Mouse (Mus musculus) kidney, postnatal 36 days (tissue): ENCODE data around the gene Gm20388.
"Not testable (repeated sequence)": the region's sequence is repeated elsewhere in the genome, so short reads cannot be mapped to it uniquely, and the experiment has no call there.

Source experiments
- DNase-seq, 2 experiments: peaks; one replicate each; pipeline ENCODE4 v3.0.0; 2021 to 2022; ENCODE audit warnings: mixed read lengths in 2 of 2

The Gm20388 gene

GRCm38 (mm10) chr8:123805718-123806373, 3895.2 kb downstream of the Gm20388 start, which contains the start of gene Rab4a:
Gene Rab4a, plus strand, starts transcription at chr8:123805985.
- DNase-seq = peak; percentile 93 to 97

- DNase-seq = peak; percentile 29 to 36
These were observed 3895.8 kb downstream of the Gm20388 start for GRCm38 (mm10) chr8:123806374-123806935.

DNA sequence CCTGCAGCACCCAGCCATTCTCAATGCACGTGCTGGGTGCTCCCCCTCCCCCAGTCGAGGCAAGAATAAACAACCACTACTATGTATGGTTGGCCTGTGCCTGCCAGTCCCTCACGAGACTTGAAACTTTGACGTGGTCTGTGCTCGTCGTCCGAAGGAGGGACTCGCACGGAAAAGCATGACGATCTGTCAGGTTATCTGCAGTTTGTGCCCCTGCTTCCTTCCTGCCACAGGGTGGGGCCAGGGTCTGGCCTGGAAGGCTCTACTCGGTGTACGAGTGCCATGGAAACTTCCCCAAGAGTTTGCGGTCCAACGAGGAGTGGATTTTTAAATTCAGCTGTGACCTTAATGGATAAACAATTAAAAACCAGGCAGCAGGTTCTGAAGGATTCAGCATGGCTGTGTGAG, 3896.4 kb downstream of the Gm20388 start:
- peak; percentile 58 to 62 for DNase-seq

GRCm38 (mm10) chr8:123807852-123808573, 3897.4 kb downstream of the Gm20388 start:
- DNase-seq = no peak

DNA sequence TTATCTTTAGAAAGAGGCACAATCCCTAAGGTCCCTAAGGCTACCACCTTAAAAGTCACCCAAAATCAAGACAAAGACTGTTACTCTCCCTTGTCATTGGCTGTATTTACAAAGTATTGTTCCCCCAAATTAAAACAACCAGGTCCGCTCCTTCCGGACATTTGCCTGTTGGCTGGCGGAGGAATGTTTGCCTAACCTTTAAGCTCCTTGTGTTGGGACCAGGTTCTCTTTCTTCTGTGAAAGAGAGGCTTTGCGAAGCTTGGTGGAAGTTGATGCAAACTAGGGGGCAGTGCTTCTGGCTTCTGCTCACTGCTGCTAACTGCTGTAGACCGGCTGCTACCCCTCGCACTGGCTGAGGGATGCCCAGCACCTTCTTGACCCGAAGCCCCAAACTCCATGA, 3898.0 kb downstream of the Gm20388 start:
- DNase-seq = no peak

DNA sequence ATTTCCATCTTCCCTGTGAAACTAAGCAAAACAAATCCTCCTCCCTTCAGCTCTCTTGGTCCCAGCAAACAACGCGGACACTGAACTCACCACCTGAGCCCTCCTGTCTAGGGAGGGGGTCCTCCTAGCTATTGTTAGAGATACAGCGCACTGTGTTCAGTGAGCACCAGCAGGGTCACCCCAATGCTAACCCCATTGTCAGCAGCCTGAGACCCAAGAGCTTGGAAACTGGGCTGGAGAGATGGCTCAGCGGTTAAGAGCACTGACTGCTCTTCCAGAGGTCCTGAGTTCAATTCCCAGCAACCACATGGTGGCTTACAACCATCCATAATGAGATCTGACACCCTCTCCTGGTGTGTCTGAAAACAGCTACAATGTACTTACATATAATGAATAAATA, 3898.7 kb downstream of the Gm20388 start:
- DNase-seq = not testable (repeated sequence)

GRCm38 (mm10) chr8:123812227-123812626, 3901.6 kb downstream of the Gm20388 start:
- no peak for DNase-seq

DNA sequence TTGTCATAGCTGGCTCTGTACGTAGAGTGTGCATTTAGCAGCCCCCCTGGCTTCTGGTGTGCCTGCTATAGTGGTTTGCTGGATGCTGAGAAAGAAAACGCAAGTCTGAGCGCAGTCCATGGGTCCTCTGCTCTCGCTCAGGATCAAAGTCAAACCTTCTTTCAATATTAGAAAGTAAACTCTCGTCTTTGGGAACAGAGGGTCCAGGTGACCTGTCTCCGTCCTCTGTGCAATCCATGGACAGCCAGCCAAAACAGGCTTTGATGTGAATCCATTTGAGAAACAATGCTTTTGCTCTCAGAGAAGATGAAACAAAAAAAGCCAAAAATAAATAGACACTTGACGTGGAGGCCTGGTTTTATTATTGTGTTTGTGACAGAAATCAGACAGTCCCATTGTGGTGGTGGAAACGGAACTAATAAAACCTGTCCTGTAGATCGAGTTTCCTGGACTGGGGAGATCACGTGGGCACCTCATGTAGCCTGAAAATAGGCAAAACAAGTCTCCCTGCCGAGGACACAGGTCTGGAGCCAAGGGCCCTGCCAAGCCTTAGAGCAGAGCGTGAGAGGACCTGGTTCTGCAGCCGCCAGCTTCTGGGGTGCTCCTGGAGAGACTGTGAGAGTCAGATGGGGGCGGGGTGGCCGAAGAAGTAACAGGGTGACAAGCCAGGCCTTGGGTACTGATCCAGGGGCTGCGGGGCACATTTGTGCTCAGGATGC, 3902.7 kb downstream of the Gm20388 start:
- DNase-seq = peak; percentile 68 to 79

GRCm38 (mm10) chr8:123813892-123814266, 3903.2 kb downstream of the Gm20388 start:
- DNase-seq = no peak

DNA sequence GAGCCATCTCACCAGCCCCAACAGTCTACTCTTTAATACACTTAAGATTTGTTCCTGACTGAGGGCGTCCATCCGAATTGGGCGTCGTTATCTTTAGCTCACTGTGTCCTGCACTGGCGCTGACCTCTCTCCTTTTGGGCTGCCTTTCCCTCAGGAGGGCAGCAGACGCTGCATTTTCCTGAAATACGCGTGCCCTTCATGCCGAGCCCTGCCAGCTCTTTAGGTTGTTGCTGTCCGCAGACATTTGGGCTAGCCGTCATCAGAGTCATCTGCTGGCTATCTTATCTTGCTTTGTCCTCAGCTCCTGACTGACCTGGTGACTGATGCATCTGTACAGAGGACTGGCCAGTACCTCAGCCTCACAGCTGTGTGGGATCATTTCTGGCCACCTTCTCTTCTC, 3904.7 kb downstream of the Gm20388 start:
- no peak for DNase-seq

DNA sequence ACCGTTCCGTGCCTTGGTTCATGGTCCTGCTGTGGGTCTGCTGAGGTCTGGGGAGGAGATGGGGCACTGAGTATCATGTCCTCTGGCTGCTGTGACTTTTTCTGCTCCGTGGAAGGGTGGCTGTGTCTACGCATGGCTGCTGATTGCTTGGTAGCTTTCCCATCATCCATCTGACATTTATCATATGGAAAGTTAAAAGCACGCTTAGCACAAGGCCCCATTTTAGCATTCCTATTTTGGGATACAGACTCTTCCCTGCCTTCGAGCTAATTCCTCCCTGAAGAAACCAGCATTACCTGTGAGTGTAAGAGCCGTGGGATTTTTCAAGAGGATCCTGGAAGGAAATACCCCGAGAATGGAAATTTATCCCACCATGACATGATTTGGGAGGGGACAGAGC, 3906.3 kb downstream of the Gm20388 start:
- no peak for DNase-seq

GRCm38 (mm10) chr8:123817747-123818146, 3907.1 kb downstream of the Gm20388 start:
- DNase-seq = no peak

GRCm38 (mm10) chr8:123819683-123820610, 3909.3 kb downstream of the Gm20388 start:
- peak; percentile 69 to 75 for DNase-seq

GRCm38 (mm10) chr8:123820780-123821179, 3910.1 kb downstream of the Gm20388 start:
- DNase-seq = no peak

GRCm38 (mm10) chr8:123823111-123823510, 3912.5 kb downstream of the Gm20388 start:
- DNase-seq = no peak

GRCm38 (mm10) chr8:123823532-123824123, 3913.0 kb downstream of the Gm20388 start:
- DNase-seq = no peak

GRCm38 (mm10) chr8:123826001-123826400, 3915.4 kb downstream of the Gm20388 start:
- no peak for DNase-seq

- no peak for DNase-seq
These were observed 3916.1 kb downstream of the Gm20388 start for GRCm38 (mm10) chr8:123826758-123827157.

DNA sequence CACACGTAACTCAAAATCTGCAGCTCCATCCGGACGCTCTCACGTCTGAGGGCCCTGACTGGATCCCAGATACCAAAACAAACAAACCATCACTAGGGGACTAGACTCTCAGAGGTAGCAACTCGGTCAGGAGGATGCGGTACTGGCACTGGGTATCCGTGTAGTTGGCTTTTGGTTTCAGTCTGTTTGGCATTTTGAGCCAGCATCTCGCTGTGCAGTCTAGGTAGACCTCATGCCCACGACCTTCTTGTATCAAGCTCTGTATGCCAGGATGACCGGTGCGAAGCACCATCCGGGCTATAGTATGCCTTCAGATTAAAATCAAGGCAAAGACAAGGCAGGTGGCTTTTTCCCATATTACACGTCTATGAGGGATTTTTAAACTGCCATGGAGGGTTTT, 3916.9 kb downstream of the Gm20388 start:
- no peak for DNase-seq

- peak; percentile 57 to 90 for DNase-seq
These were observed 3922.1 kb downstream of the Gm20388 start for GRCm38 (mm10) chr8:123832757-123833156.

GRCm38 (mm10) chr8:123835451-123835850, 3924.8 kb downstream of the Gm20388 start:
- peak; percentile 46 to 85 for DNase-seq

GRCm38 (mm10) chr8:123836354-123836753, 3925.7 kb downstream of the Gm20388 start:
- DNase-seq = no peak
